Mouse (Mus musculus) lung, postnatal 36 days (tissue): ENCODE results near the gene Alkal2.

Experiments
- DNase-seq: peaks from one replicate; pipeline ENCODE4 v3.0.0; 2022; ENCODE audit warnings: mixed read lengths

Gene Alkal2

GRCm38 (mm10) chr12:30883986-30884621, at the start of gene Alkal2:
TSS of gene Alkal2 (plus strand) at chr12:30884322.
- DNase-seq: no peak

GRCm38 (mm10) chr12:30848521-30848920, 35.6 kb upstream of the Alkal2 start:
- no peak for DNase-seq

- DNase-seq: peak; percentile 44
These were observed 33.2 kb upstream of the Alkal2 start for GRCm38 (mm10) chr12:30850902-30851301.

GRCm38 (mm10) chr12:30851871-30852270, 32.3 kb upstream of the Alkal2 start:
- DNase-seq: no peak

GRCm38 (mm10) chr12:30855442-30856159, 28.5 kb upstream of the Alkal2 start:
- no peak for DNase-seq

- no peak for DNase-seq
These were observed 27.9 kb upstream of the Alkal2 start for GRCm38 (mm10) chr12:30856172-30856571.

GRCm38 (mm10) chr12:30864347-30864746, 19.8 kb upstream of the Alkal2 start:
- peak; percentile 40 for DNase-seq

GRCm38 (mm10) chr12:30865781-30866180, 18.3 kb upstream of the Alkal2 start:
- DNase-seq: no peak

- DNase-seq: no peak
These were observed 4.7 kb upstream of the Alkal2 start for GRCm38 (mm10) chr12:30879447-30879846.

- no peak for DNase-seq
These were observed 533 bp upstream of the Alkal2 start for GRCm38 (mm10) chr12:30883592-30883985.

GRCm38 (mm10) chr12:30884622-30885230, 604 bp downstream of the Alkal2 start:
- DNase-seq: no peak

GRCm38 (mm10) chr12:30885891-30886290, 1.8 kb downstream of the Alkal2 start:
- DNase-seq: no peak

- DNase-seq: no peak
These were observed 3.9 kb downstream of the Alkal2 start for GRCm38 (mm10) chr12:30888003-30888402.

- DNase-seq: peak; percentile 87
These were observed 5.9 kb downstream of the Alkal2 start for GRCm38 (mm10) chr12:30890067-30890466.

GRCm38 (mm10) chr12:30891438-30891837, 7.3 kb downstream of the Alkal2 start:
- no peak for DNase-seq

- DNase-seq: no peak
These were observed 12.9 kb downstream of the Alkal2 start for GRCm38 (mm10) chr12:30897039-30897438.

GRCm38 (mm10) chr12:30908658-30909057, 24.5 kb downstream of the Alkal2 start:
- DNase-seq: no peak

GRCm38 (mm10) chr12:30909881-30910280, 25.8 kb downstream of the Alkal2 start:
- DNase-seq: no peak

GRCm38 (mm10) chr12:30910860-30911259, 26.7 kb downstream of the Alkal2 start:
- no peak for DNase-seq

GRCm38 (mm10) chr12:30911261-30912047, 27.3 kb downstream of the Alkal2 start, which contains the start of the genes Acp1 and Sh3yl1:
TSS of gene Acp1 (minus strand) at chr12:30911589.
TSS of gene Sh3yl1 (plus strand) at chr12:30911668.
- peak; percentile 94 for DNase-seq

GRCm38 (mm10) chr12:30912048-30912381, 27.9 kb downstream of the Alkal2 start:
- DNase-seq: peak; percentile 76

- DNase-seq: peak; percentile 11
These were observed 28.7 kb downstream of the Alkal2 start for GRCm38 (mm10) chr12:30912840-30913239.

GRCm38 (mm10) chr12:30922401-30922800, 38.3 kb downstream of the Alkal2 start:
- no peak for DNase-seq
